Mouse (Mus musculus) adrenal gland, postnatal 14 days (tissue): ENCODE results near the gene Apobec2. TPM values are rescaled to one million over a fixed set of nuclear protein-coding genes. Genes with fewer than 3 reads are reported as not detected.

ENCODE experiments used
- DNase-seq: peaks from one replicate; pipeline ENCODE4 v3.0.0; 2021; ENCODE audit warnings: mixed read lengths
- total RNA-seq: library from RNA; stranded (reverse); gene quantifications from 2 replicates; pipeline ENCODE4 v1.2.3, GENCODE M21; 2021

Gene Apobec2
- total RNA-seq, 1 experiment from 2014 or later, result 2.3 TPM

- peak; percentile 90 for DNase-seq
Observed at GRCm38 (mm10) chr17:48408526-48409291, 24.0 kb downstream of the Apobec2 start.

DNA sequence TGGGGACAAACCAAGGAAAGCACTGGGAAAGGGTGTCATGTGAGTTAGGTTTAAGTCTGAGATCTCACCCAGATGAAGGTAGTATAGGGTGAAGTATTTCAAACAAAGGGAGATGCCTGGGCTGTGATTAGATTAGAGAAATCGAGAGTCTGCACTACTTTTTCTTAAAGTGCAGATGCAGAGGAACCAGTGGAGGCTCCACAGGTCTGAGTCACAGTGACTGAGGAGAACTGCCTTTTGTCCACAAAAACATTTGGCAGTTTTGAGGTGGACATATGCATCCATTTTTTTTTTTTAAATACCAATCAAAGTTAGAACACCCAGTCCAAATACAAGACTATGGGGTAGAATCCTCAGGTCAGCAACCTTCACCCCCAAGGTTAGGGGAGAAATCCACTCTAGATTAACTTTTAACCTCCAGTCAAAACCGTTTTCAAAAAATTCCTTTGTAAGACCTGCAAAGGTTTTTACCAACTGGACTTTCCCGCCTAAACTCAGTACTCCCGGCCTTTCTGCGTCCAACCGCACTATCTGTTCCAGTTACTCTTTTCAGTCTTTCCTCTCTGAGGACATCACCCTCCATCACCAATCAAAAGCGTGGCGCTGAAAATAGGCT is 24.7 kb downstream of the Apobec2 start:
- DNase-seq, result no peak

GRCm38 (mm10) chr17:48407154-48407553 is 25.6 kb downstream of the Apobec2 start:
- DNase-seq, result no peak

- no peak for DNase-seq
Observed at GRCm38 (mm10) chr17:48404706-48405105, 28.0 kb downstream of the Apobec2 start.

DNA sequence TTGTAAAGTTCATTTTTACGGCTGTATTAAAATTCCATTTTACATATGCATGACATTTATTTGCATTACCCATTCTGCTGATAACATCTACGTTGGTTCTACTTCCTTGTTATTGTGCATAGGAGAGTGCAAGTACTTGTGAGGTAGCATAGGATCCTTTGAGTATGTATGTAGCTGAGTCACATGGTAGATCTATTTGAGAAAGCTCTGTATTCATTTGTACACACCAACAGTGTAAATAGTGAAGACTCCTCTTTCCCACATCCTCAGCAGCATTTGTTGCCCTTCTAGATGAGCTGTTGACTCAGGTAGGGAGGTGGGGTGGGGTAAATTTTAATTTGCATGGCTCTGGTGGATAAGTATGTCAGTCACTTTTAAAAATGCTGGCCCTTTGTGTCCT is 28.9 kb downstream of the Apobec2 start:
- no peak for DNase-seq

DNA sequence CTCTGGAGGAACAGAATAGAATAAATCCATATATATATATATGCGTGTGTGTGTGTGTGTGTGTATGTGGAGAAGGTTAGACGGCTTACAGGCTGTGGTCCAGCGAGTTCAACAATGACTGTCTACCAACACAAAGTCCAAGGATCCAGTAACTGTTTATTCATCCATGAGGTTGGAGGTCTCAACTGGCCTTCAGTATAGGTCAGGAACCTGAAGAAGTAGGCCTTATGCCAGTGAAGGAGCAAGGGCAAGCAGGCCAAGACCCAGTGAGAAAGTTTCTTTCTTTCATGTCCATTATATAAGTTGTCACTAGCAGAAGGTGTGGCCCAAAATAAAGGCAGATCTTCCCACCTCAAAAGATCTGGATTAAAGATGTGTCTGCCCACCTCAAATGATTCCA is 30.0 kb downstream of the Apobec2 start:
- no peak for DNase-seq

- no peak for DNase-seq
Observed at GRCm38 (mm10) chr17:48401710-48402109, 31.0 kb downstream of the Apobec2 start.

DNA sequence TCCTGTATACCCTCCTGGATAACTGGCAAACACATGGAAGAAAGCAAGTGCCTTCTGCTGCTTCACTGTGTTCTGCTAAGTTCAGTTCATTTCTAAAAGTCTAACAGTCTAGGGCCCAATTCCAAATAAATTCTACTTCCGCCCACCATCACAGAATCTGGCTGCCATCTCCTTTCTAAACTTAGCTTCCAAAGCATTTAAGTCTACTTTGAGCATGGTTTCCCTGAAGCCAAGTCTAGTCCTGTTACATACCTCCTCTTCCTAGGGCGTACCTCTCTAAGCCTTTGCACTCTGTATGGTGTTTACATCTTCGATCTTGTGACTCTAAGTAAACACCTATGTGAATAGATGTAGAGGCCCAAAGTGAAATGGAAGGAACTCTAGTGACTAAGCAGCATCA is 40.1 kb downstream of the Apobec2 start:
- no peak for DNase-seq

- DNase-seq, result no peak
Observed at GRCm38 (mm10) chr17:48391446-48391845, 41.3 kb downstream of the Apobec2 start.

DNA sequence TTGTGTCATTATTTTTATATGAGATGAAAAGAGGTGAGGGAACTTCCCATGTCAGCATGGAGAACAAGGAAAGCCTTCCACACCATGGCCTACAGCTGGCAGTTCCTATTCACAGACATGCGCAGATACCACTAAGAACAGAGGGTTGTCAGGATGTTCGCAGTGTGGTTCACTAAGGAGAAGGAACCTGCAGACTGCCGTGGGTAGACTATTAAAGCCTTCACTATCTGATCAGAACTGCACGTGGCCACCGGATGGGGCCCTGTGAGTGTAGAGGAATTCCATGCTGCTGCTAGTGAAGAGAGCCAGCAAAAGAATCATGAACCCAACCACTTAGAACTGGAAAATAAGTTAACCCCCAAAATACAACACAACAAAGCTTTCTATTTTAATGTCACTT is 43.3 kb downstream of the Apobec2 start:
- DNase-seq, result no peak

- DNase-seq, result no peak
Observed at GRCm38 (mm10) chr17:48388666-48389065, 44.1 kb downstream of the Apobec2 start.

GRCm38 (mm10) chr17:48385786-48386461 is 46.8 kb downstream of the Apobec2 start:
- no peak for DNase-seq

DNA sequence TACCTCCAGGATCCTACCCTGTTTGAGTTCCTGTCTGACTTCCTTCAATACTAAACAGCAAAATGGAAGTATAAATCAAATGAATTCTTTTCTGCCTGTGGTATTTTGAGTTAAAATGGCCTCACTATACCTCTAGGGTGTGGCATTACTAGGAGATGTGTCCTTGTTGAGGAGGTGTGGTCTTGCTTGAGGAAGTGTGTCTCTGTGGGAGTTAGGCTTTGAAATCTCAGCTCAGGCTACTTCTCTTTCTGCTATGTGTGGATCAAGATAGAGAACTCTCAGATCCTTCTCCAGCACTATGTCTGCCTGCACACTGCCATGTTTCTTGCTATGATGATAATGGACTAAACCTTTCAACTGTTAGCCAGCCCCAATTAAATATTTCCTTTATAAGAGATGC is 53.7 kb downstream of the Apobec2 start:
- no peak for DNase-seq

GRCm38 (mm10) chr17:48376102-48376501 is 56.6 kb downstream of the Apobec2 start:
- DNase-seq, result no peak

GRCm38 (mm10) chr17:48372987-48373386 is 59.7 kb downstream of the Apobec2 start:
- DNase-seq, result no peak

DNA sequence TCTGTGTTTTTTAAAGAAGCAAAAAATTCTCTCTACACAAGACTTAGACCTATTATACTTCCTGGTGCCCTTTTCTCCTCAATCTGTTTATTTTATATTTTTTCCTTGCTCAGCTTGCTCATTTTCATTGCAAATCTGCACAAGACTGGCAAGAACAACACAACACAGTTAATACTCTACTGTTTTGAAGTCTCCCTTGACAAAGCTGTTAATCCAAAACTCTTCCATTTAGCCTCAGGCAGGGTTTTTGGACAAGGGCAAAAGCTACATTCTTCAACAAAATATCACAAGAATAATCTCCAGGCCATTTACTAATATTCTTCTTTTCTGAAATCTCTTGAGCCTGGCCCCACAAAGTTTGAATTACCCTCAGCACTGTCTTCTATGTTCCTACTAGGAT is 61.1 kb downstream of the Apobec2 start:
- no peak for DNase-seq

Other genes starting within 250 kb of the Apobec2 start
- gene Trem1, start 200.2 kb downstream of the Apobec2 start, total RNA-seq, result 0.11 TPM in 2 replicates
- gene Trem3, start 185.2 kb downstream of the Apobec2 start, total RNA-seq, result 0.48 TPM in 1 of 2 replicates, not detected in the other
- gene Treml4, start 168.6 kb downstream of the Apobec2 start, total RNA-seq, result 0.89 and 1.8 TPM in 2 replicates
- 0.93 and 5.6 TPM in 2 replicates for gene Treml2, start 133.4 kb downstream of the Apobec2 start, total RNA-seq
- gene B430306N03Rik, start 116.8 kb downstream of the Apobec2 start, total RNA-seq, result 0.19 and 0.45 TPM in 2 replicates
- 2.1 and 2.4 TPM in 2 replicates for gene Trem2, start 86.5 kb downstream of the Apobec2 start, total RNA-seq
- gene Treml1, start 73.0 kb downstream of the Apobec2 start, total RNA-seq, result 0.30 and 0.48 TPM in 2 replicates
- 33.1 and 35.8 TPM in 2 replicates for gene Nfya, start 23.0 kb downstream of the Apobec2 start, total RNA-seq
- 18.7 and 22.9 TPM in 2 replicates for gene Oard1, start 22.9 kb downstream of the Apobec2 start, total RNA-seq
- gene Tspo2, start 18.6 kb upstream of the Apobec2 start, total RNA-seq, result 1.9 and 4.6 TPM in 2 replicates
- gene Unc5cl, start 22.0 kb upstream of the Apobec2 start, total RNA-seq, result 0.11 and 0.56 TPM in 2 replicates